Mouse (Mus musculus) kidney, adult 2 months (tissue): Measurements from ENCODE around the gene Hk2.

Experiments
- CTCF ChIP-seq: fragments of 200-500 bp; conservative IDR thresholded peaks from 2 replicates; pipeline ENCODE4 v1.5.1; 2011; ENCODE audit warnings: low read depth, mild to moderate bottlenecking, control low read depth, low read length, moderate library complexity, mixed read lengths; ENCODE audit not compliant: insufficient read depth, insufficient read length
- POLR2A ChIP-seq: fragments of 200-500 bp; IDR thresholded peaks from one replicate; pipeline ENCODE4 v1.6.1; 2011; ENCODE audit warnings: low read depth, low read length, control low read depth

- TF ChIP-seq CTCF: no peak
- no peak for TF ChIP-seq POLR2A
These were observed 9.0 kb downstream of the Hk2 start for GRCm38 (mm10) chr6:82765261-82765660.
